ENCODE assay signal across 24 mouse cellular contexts in genomic region chr9:16312599-16313197, GRCm38 (mm10).
A peak's percentile ranks its signal among the peaks of the same experiment; 100 is the strongest.
DNase-seq lines count a peak whose midpoint lies in the region; ATAC-seq and TF ChIP-seq lines count a peak whose summit lies in the region.
"Had no signal": no experiment of that assay in that cellular context is flagged by ENCODE, and none has a peak within 500 bp of the region (broad histone marks: within the 10 kb centered on the region; RNA-seq: fewer than 3 reads in every experiment).

No protein-coding gene starts in this region.

- 39% methylated on average over 4 of the region's 4 CpGs for WGBS in kidney, postnatal 0 days
- WGBS in kidney, embryonic 14.5 days: 53% methylated on average over 4 of the region's 4 CpGs
- 82% methylated on average over 4 of the region's 4 CpGs for WGBS in midbrain, embryonic 13.5 days
- WGBS in midbrain, embryonic 15.5 days: 72% methylated on average over 4 of the region's 4 CpGs
- 49% methylated on average over 4 of the region's 4 CpGs for WGBS in intestine, postnatal 0 days

- TF ChIP-seq CTCF in kidney, postnatal 0 days (IDR thresholded peaks at IDR 0.05; ENCODE audit: low read depth): no peak
- TF ChIP-seq CTCF in intestine, postnatal 0 days (IDR thresholded peaks at IDR 0.05; ENCODE audit: low read depth): no peak

- H3K27ac ChIP-seq in kidney, postnatal 0 days: no peak overlapping the region
- H3K27ac ChIP-seq in kidney, embryonic 14.5 days (ENCODE audit: low read depth, low read length): no peak overlapping the region
- H3K27ac ChIP-seq in midbrain, embryonic 13.5 days: 0 out of 2 replicates have a peak overlapping the region, but pooled peaks have one; percentile 14
- no peak overlapping the region for H3K27ac ChIP-seq in midbrain, embryonic 15.5 days
- H3K27ac ChIP-seq in intestine, postnatal 0 days (ENCODE audit: low read depth, low read length): no peak overlapping the region
- H3K27ac ChIP-seq: embryonic facial prominence, embryonic 13.5 days; forebrain, embryonic 15.5 days; hindbrain, embryonic 12.5 days; liver, embryonic 13.5 days; midbrain, embryonic 12.5 days; neural tube, embryonic 15.5 days had no signal

- H3K9me3 ChIP-seq in kidney, postnatal 0 days (replicated peaks; ENCODE audit: low read length): no peaks in the 10 kb centered on the region
- H3K9me3 ChIP-seq in kidney, embryonic 14.5 days (ENCODE audit: control insufficient read depth, low read length): no peaks in the 10 kb centered on the region
- no peaks in the 10 kb centered on the region; the same call in 1 of the 2 replicates for H3K9me3 ChIP-seq in midbrain, embryonic 13.5 days
- no peaks in the 10 kb centered on the region for H3K9me3 ChIP-seq in midbrain, embryonic 15.5 days
- no peaks in the 10 kb centered on the region for H3K9me3 ChIP-seq in intestine, postnatal 0 days (ENCODE audit: control insufficient read depth)
- H3K9me3 ChIP-seq: embryonic facial prominence, embryonic 13.5 days; forebrain, embryonic 15.5 days; hindbrain, embryonic 12.5 days; liver, embryonic 13.5 days; midbrain, embryonic 12.5 days; neural tube, embryonic 15.5 days had no signal

- no peaks in the 10 kb centered on the region for H3K27me3 ChIP-seq in kidney, postnatal 0 days (ENCODE audit: insufficient read depth, low read length)
- no peaks in the 10 kb centered on the region for H3K27me3 ChIP-seq in kidney, embryonic 14.5 days (ENCODE audit: control insufficient read depth, insufficient read depth, low read length)
- H3K27me3 ChIP-seq in midbrain, embryonic 13.5 days: no peaks in the 10 kb centered on the region
- no peaks in the 10 kb centered on the region for H3K27me3 ChIP-seq in midbrain, embryonic 15.5 days (replicated peaks)
- no peaks in the 10 kb centered on the region for H3K27me3 ChIP-seq in splenic B cell, adult 2 months (ENCODE audit: control insufficient read depth, insufficient read depth, low read length, poor library complexity, severe bottlenecking)
- H3K27me3 ChIP-seq in intestine, postnatal 0 days (replicated peaks; ENCODE audit: control insufficient read depth, insufficient read depth, low read length): no peaks in the 10 kb centered on the region
- H3K27me3 ChIP-seq: embryonic facial prominence, embryonic 13.5 days; forebrain, embryonic 15.5 days; hindbrain, embryonic 12.5 days; liver, embryonic 13.5 days; midbrain, embryonic 12.5 days; neural tube, embryonic 15.5 days; Patski had no signal

- peak; percentile 64 for DNase-seq in kidney, postnatal 0 days (ENCODE audit: low spot score)
- DNase-seq in brain, adult 2 months (ENCODE audit: low read depth, low spot score): peak; percentile 76
- peak; percentile 19 for DNase-seq in splenic B cell, adult 2 months (ENCODE audit: low read depth, low spot score)
- no peak for DNase-seq in gastrocnemius, adult 8-10 months (ENCODE audit: low spot score in 2 of 2)
- DNase-seq: adrenal gland, adult 8-10 months; cerebellum, postnatal 10 days; heart, postnatal 10 days; kidney, postnatal 14 days; left cerebral cortex, postnatal 4 days; liver, embryonic 13.5 days; lung, postnatal 14 days; right cerebral cortex, postnatal 25 days; thymus, postnatal 14 days had no signal

- H3K9ac ChIP-seq in kidney, postnatal 0 days (ENCODE audit: low read depth, low read length): no peak overlapping the region
- H3K9ac ChIP-seq in kidney, embryonic 14.5 days (ENCODE audit: low read depth, low read length): no peak overlapping the region
- no peak overlapping the region for H3K9ac ChIP-seq in midbrain, embryonic 13.5 days (replicated peaks)
- H3K9ac ChIP-seq in midbrain, embryonic 15.5 days: no peak overlapping the region
- H3K9ac ChIP-seq in intestine, postnatal 0 days (ENCODE audit: low read depth, low read length): no peak overlapping the region
- H3K9ac ChIP-seq: embryonic facial prominence, embryonic 13.5 days; forebrain, embryonic 15.5 days; hindbrain, embryonic 12.5 days; liver, embryonic 13.5 days; midbrain, embryonic 12.5 days; neural tube, embryonic 15.5 days had no signal

- H3K4me2 ChIP-seq in kidney, postnatal 0 days (ENCODE audit: low read length): no peak overlapping the region
- no peak overlapping the region for H3K4me2 ChIP-seq in kidney, embryonic 14.5 days (replicated peaks; ENCODE audit: low read depth, low read length)
- H3K4me2 ChIP-seq in midbrain, embryonic 13.5 days (replicated peaks): no peak overlapping the region
- no peak overlapping the region for H3K4me2 ChIP-seq in midbrain, embryonic 15.5 days
- H3K4me2 ChIP-seq in intestine, postnatal 0 days (replicated peaks; ENCODE audit: low read depth): no peak overlapping the region
- H3K4me2 ChIP-seq: embryonic facial prominence, embryonic 13.5 days; forebrain, embryonic 15.5 days; heart, embryonic 11.5 days; hindbrain, embryonic 12.5 days; liver, embryonic 13.5 days; midbrain, embryonic 12.5 days; neural tube, embryonic 15.5 days had no signal

- no peak for ATAC-seq in kidney, postnatal 0 days (replicated peaks; ENCODE audit: low FRiP score, low read depth)
- no peak for ATAC-seq in kidney, embryonic 14.5 days (ENCODE audit: low FRiP score, low TSS enrichment)
- ATAC-seq in midbrain, embryonic 13.5 days: no peak
- ATAC-seq in midbrain, embryonic 15.5 days (replicated peaks): no peak
- ATAC-seq in intestine, postnatal 0 days: no peak
- ATAC-seq: Patski had no signal

- H3K36me3 ChIP-seq in kidney, postnatal 0 days (ENCODE audit: insufficient read depth, low read length): no peaks in the 10 kb centered on the region
- no peaks in the 10 kb centered on the region for H3K36me3 ChIP-seq in kidney, embryonic 14.5 days (ENCODE audit: control insufficient read depth, insufficient read depth, low read length)
- H3K36me3 ChIP-seq in midbrain, embryonic 13.5 days: no peaks in the 10 kb centered on the region
- H3K36me3 ChIP-seq in midbrain, embryonic 15.5 days (replicated peaks): no peaks in the 10 kb centered on the region
- H3K36me3 ChIP-seq in splenic B cell, adult 2 months (ENCODE audit: control insufficient read depth, insufficient read depth, low read length, poor library complexity, severe bottlenecking): no peaks in the 10 kb centered on the region
- no peaks in the 10 kb centered on the region for H3K36me3 ChIP-seq in intestine, postnatal 0 days (ENCODE audit: control insufficient read depth, insufficient read depth)
- H3K36me3 ChIP-seq: embryonic facial prominence, embryonic 13.5 days; forebrain, embryonic 15.5 days; hindbrain, embryonic 12.5 days; liver, embryonic 13.5 days; midbrain, embryonic 12.5 days; neural tube, embryonic 15.5 days had no signal

- no peak overlapping the region for H3K4me3 ChIP-seq in kidney, postnatal 0 days (replicated peaks; ENCODE audit: low read depth, low read length)
- no peak overlapping the region for H3K4me3 ChIP-seq in kidney, embryonic 14.5 days (ENCODE audit: low read length)
- no peak overlapping the region for H3K4me3 ChIP-seq in midbrain, embryonic 13.5 days (replicated peaks)
- H3K4me3 ChIP-seq in midbrain, embryonic 15.5 days: no peak overlapping the region
- H3K4me3 ChIP-seq in intestine, postnatal 0 days (ENCODE audit: low read depth, low read length): no peak overlapping the region
- H3K4me3 ChIP-seq: embryonic facial prominence, embryonic 13.5 days; forebrain, embryonic 15.5 days; hindbrain, embryonic 12.5 days; liver, embryonic 13.5 days; midbrain, embryonic 12.5 days; neural tube, embryonic 15.5 days had no signal

- H3K4me1 ChIP-seq in kidney, postnatal 0 days (replicated peaks; ENCODE audit: insufficient read depth, low read length): no peaks in the 10 kb centered on the region
- no peaks in the 10 kb centered on the region for H3K4me1 ChIP-seq in kidney, embryonic 14.5 days (ENCODE audit: control insufficient read depth, insufficient read depth, low read length)
- H3K4me1 ChIP-seq in midbrain, embryonic 13.5 days (replicated peaks): peaks cover 26% of the 10 kb centered on the region
- H3K4me1 ChIP-seq in midbrain, embryonic 15.5 days: peaks cover 12% of the 10 kb centered on the region
- no peaks in the 10 kb centered on the region for H3K4me1 ChIP-seq in intestine, postnatal 0 days (replicated peaks; ENCODE audit: control insufficient read depth, insufficient read depth, low read length)
- H3K4me1 ChIP-seq: liver, embryonic 13.5 days had no signal

Comparison
In these comparisons a context has a peak if more than half of its experiments do, and no peak if none do; other contexts are left out.
1. DNase-seq: peak in kidney, postnatal 0 days (single experiment), brain, adult 2 months (single experiment) and splenic B cell, adult 2 months (single experiment); none in gastrocnemius, adult 8-10 months (0 of 2).